Mouse (Mus musculus) heart, adult 18-20 months (tissue): Measurements from ENCODE around the gene Gtf2i. TPM values are rescaled to one million over a fixed set of nuclear protein-coding genes. Genes with fewer than 3 reads are reported as not detected.
"Not testable (repeated sequence)": the region's sequence is repeated elsewhere in the genome, so short reads cannot be mapped to it uniquely, and the experiment has no call there.

Source experiments
- DNase-seq, 2 experiments: peaks; one replicate each; pipeline ENCODE4 v3.0.0; 2021 to 2022; ENCODE audit warnings: mixed read lengths in 1 of 2
- long read RNA-seq, 2 experiments: library from polyadenylated mRNA; stranded (forward); transcript quantifications; one replicate each; pipeline ENCODE4 v2.0.0; 2021
- total RNA-seq, 2 experiments: library from RNA; stranded (reverse); gene quantifications; 2 replicates each; pipeline ENCODE4 v1.2.3; 2021

Gtf2i gene
- total RNA-seq, result 100 to 1,000 TPM; 188 to 197 TPM
- long read RNA-seq, experiment 1, full-length matches to known transcripts, result 10 of 147 reads
- long read RNA-seq, experiment 1, partial matches to known transcripts, result 64 of 147 reads
- long read RNA-seq, experiment 1, other reads (novel, unspliced or antisense), result 73 of 147 reads
- long read RNA-seq, experiment 2, full-length matches to known transcripts, result 8 of 85 reads
- long read RNA-seq, experiment 2, partial matches to known transcripts, result 41 of 85 reads
- long read RNA-seq, experiment 2, other reads (novel, unspliced or antisense), result 36 of 85 reads

DNA sequence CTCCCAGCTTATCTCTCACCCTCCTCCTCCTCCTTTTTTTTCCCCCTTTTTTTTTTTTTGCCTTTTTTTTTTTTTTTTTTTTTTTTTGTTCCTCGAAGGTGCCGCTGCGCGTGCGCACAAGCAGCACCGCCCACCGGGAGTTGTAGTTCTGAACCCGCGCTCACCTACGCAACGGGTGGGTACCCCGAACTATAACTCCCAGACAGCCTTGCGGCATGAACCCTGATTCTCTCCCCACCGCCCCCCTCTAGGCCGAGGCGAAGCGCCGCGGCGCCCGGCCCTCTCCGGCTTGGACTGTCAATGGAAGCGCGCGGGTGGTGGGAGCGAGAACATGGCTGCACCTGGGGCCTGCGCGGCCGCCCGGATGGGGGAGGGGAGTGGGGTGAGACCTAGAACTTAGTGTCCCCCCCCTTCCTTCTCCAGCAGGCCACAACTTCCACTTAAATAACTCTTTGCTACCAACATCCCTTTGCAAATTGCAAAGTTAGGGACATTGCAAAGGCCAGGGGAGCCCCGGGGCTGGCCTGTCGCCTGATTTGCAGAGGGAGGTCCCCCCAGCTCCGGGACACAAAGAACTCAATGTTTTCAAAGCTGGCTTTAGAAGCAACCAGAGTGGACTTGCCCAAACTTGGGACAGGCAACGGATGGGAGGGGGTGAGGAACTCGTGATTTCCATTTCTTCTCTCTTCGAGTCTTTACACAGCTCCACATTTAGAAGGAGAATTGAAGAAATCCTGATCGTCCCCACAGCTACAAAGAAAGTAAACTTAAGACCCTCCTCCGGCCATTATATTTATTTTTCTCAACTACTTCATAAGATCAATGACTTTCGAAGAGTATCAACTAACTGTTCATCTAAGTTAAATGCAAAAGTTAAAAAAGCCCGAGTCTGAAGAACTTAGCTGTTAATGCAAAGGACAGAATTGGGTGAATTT lies at the start of gene Gtf2i:
Gene Gtf2i (minus strand): TSS at position 73 of the 935 bp plus-strand sequence.
- peak; percentile 94 to 98 for DNase-seq

DNA sequence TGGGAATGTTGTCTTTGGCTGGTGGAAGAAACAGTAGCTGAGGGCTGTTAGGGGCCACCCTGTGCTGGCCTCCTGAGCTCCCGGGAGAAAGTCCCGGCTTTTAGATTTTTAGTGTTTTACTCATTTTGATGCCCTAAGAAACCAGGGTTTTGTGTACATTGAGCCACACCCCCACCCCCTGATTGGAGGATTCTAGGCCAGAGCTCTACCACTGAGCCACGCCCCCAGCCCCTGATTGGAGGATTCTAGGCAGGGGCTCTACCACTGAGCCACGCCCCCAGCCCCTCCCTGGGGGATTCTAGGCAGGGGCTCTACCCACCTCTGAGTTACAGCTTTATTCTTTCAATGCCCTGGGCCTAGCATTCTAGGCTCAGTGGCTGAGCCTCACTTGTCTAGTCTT lies 44.5 kb upstream of the Gtf2i start:
- no peak for DNase-seq

DNA sequence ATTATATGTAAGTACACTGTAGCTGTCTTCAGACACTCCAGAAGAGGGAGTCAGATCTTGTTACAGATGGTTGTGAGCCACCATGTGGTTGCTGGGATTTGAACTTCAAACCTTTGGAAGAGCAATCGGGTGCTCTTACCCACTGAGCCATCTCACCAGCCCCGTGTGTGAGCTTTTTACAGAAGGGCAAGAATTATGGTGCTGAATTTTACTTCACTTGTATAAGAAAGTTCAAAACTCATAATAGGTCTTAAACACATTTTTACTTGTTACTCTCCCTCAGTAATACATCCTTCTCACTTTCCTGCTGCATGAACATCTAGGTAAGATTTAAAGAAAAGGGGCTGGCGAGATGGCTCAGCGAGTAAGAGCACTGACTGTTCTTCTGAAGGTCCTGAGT lies 40.8 kb upstream of the Gtf2i start:
- not testable (repeated sequence) for DNase-seq

DNA sequence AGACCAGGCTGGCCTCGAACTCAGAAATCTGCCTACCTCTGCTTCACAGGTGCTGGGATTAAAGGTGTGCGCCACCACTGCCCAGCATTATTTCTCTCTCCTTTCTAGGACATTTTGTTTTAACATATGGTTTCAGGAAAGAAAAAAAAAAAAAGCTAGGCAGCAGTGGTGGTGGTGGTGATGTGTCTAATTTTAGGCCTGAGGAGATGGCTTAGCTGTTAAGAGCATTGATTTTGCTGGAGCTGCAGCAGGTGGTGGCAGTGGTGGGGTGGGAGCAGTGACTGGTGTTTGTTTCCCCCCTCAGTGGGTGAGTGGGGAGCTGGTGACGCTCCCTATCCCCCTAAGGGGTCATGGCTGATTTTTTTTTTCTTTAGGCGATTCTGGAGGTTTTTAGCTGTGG lies 38.6 kb upstream of the Gtf2i start:
- no peak for DNase-seq

DNA sequence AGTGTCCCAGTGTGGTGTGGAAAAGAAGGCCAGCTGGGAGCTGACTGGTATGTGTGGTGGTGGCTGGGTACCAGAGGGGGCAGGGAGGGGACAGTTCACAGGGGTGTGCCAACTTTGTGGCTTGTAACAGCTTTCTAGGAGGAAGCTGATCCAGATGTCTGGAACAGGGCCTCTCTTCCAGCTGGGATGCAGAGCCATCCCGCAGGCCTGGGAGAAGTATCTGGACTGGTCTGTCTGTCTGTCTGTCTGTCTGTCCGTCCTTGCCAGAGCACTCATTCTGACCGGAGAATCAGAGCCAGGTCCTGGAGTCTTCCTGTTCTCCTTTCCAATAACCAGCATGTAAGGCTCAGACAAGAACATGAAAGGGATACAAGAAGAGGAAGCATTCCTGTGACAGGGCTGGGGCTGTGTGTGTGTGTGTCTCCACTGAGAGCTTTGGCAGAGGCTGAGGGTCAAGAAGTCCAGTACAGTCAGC lies 38.0 kb upstream of the Gtf2i start:
- peak; percentile 39 to 46 for DNase-seq

DNA sequence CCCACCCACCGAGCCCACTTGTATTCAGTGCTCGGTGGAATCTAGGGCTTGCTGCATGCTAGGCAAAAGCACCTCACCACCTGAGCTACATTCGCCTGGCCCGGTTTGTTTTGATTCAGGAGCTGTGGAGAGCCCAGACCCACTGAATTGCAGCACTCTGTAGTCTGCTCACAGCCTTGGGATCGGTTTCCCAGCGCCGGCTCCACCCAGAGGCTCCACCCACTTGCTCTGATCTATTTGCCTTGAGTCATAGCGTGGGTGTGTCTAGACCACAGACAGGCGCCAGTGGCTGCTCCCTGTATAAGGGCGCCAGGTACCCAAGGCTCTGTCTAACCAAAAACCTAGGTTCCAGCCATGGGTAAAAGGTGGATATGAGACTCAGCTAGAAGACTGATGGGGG lies 36.1 kb upstream of the Gtf2i start:
- peak; percentile 61 to 74 for DNase-seq

DNA sequence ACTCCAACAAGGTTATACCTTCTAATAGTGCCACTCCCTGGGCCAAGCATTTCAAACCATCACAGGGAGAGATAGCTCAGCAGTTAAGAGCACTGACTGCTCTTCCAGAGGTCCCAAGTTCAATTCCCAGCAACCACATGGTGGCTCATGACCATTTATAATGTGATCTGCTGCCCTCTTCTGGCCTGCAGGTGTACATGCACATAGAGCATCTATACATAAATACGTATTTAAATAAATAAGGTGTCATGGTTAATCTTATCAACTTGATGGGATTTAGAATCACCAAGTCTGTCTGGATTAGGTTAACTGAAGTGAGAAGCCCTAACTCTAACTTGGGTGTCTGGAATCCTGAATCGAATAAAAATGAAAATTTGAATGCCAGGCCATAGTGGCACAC lies 32.5 kb upstream of the Gtf2i start:
- no peak for DNase-seq

DNA sequence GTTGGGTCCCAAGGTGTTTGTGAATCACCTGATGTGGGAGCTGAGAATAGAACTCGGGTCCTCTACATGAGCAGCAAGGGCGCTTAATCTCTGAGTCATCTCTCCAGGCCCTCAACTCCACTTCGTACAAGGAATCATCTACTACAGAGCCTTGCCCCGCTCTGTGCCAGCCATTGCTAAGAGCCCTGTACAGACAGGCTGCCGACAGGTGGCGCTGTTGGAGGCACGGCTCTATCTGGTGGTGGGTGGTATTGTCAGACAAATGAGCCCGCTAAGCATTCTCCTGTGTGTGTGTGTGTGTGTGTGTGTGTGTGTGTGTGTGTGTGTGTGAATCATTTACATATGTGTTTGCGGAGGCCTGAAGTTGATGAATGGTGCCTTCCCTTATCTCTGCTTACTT lies 30.9 kb upstream of the Gtf2i start:
- no peak for DNase-seq

DNA sequence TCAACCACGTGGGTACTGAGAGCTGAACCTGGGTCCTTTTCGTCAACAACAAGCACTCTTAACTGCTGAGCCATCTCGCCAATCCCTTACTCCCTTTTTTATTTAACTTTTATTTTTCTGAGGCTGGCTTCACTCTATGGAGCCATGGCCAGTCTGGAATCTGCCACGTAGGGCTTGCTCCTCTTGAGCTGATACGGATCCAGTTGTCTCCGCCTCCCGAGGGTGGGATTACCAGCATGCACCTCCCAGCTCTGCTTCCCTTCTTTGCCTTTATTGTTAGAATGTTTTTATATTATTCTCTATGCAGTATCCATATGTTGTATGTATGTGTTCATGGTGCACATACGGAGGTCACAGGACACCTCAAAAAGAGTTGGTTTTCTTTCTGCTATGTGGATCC lies 29.5 kb upstream of the Gtf2i start:
- DNase-seq, result no peak

DNA sequence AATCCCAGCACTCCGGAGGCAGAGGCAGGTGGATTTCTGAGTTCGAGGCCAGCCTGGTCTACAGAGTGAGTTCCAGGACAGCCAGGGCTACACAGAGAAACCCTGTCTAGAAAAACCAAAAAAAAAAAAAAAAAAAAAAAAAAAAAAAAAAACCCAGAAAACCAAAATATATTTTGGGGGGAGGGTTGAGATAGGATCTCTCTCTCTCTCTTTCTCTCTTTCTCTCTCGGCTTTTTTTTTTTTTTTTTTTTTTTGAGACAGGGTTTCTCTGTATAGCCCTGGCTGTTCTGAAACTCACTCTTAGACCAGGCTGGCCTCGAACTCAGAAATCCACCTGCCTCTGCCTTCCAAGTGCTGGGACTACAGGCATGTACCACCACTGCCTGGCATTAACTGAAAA lies 29.0 kb upstream of the Gtf2i start:
- not testable (repeated sequence) for DNase-seq

DNA sequence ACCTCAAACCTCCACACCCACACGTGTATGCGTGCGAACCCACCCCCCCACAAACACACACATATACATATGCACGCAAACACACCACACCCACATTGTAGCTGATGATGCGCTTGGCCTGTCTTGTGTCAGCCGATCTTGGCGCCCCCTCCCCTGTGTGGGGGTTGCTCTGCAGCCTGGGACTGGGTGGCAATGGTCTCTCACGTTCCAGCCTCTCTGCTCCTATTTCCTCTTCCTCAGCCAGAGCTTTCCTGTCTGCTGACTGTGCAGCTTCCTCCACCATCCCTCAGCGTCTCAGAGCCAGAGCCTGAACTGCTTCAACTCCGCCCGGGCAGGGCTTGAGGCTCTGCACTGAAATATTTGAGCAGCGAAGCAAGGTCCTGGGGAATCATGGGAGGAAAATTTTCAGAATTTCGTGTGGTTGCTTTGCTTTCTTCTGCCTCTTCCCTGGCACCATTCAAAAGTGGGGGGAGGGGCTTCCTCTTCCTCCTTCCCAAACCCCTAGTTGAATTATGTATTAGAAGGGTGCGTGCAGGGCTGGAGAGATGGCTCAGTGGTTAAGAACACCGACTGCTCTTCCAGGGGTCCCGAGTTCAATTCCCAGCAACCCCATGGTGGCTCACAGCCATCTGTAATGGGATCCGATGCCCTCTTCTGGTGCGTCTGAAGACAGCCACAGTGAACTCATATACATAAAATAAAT lies 28.1 kb upstream of the Gtf2i start:
- peak; percentile 26 to 55 for DNase-seq

DNA sequence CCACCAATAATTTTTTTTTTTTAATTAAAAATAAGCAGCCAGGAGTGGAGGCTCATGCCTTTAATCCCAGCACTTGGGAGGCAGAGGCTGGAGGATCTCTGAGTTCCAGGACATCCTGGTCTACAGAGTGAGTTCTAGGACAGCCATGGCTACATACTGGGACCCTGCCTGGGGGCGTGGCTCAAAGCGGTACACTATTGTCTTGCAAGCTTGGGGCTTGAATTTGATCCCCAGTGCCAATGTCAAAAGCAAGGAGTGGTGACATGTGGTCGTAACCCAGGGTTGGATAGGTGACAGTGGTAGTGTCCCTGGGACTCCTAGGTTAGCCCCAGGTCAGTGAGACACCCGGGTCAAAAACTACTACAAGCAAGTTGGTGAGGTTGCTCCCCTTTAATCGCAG lies 27.2 kb upstream of the Gtf2i start:
- DNase-seq, result no peak

DNA sequence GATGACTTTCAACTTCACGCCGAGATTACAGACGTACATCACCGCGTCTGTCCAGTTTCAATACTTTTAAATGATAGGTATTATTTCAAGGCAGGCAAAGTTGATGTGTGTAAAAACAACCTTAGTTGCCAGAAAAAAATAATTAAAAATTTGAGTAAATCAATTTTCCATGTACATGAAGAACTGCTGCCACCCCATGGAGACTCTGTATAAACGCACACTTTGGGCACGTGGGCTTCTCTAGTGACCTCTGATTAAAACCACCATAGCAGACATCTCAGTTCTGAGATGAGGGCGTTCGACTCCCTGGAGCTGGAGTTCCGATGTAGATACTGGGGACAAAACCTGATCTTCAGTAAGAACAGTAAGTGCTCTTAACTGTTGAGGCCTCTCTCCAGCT lies 26.8 kb upstream of the Gtf2i start:
- peak in 1 of 2 experiments; percentile 21 for DNase-seq

DNA sequence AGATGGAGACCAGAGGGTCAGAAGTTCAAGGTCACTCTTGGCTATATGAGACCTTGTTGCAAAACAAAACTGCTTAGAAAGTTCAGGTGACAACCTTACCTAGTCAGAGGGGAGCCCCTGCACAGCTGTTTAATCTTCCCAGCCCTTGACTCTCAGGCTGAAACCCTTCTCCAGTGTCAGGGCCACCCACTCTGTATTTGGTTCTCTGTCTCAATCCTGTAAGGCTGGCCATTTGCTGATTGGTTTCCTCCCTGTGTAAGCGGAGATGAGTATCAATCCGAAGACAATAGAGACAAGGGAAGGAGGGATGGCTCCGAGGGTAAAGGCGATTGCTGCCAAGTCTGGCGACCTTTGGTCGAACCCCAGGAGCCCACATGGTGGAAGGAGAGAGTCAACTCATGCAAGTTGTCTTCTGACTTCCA lies 25.6 kb upstream of the Gtf2i start:
- no peak for DNase-seq

DNA sequence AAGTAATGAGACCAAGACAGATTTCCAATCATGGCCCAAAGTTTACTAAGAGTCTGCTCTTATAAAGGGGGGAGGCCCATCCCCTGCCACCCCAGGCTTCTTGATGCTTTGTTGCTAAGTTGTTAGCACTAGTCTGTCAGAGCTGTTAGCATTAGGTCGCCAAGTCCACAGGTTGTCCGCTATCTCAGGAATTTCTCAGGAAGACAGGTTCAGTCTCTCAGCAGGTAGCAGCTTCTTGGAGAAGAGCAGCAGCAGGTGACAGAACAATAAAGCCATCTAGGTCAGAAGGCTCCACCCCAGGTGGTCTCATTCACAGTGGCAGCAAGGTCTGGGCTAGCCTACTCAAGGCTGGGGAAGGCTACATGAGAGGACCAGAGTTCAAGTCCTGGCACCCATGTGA lies 22.5 kb upstream of the Gtf2i start:
- not testable (repeated sequence) for DNase-seq

DNA sequence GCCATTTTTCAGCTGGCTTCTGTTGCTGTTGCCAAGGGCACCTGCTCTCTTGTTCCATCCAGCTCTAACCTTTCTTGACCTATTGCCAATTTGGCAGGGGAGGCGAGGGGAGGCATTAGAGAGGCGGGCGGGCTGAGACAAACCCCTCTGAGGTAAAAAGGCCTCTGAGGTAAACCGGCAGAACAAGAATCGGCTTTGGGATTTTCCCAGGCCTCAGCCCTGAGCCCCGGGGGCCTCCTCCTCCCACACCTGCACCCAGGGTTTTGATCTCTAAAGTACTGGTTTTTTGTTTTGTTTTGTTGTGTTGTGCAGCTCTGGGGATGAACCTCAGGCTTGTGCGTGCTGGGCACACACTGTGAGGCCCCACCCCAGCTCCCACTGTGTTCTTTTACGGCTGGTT lies 18.2 kb upstream of the Gtf2i start:
- DNase-seq, result no peak

DNA sequence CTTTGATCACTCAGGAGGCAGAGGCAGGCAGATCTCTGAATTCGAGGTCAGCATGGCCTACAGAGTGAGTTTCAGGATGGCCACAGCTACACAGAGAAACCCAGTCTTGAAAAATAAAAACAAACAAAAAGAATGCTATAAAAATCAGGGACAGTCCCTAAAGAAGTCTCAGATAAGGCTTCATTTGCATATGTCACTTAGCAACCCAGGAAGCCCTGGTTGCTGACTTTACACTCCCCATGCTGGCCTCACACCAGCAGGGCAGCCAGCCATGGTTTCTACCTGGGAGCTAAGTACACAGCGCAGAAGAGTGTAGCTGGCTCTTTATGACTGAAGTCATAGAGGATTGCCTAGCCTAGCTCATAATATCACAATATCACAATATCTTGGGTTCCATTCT lies 15.5 kb upstream of the Gtf2i start:
- DNase-seq, result no peak

DNA sequence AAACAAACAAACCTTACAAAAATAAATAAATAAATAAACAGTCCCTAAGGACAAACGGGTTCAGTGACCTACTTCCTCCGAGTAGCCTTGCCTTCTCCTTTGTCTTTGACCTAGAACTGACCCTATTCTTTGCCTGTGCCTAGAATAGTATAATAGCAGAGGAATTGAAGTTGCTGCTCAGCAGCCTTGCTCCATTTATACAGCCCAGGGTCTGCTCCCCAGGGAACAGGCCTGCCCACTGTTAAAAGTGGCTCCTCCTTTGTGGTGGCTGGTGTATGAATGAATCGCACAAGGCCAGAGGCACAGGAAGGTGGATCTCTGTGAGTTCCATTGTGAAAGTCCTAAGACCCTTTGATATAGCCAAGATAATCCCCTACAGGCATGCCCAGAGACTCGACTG lies 14.8 kb upstream of the Gtf2i start:
- no peak for DNase-seq

DNA sequence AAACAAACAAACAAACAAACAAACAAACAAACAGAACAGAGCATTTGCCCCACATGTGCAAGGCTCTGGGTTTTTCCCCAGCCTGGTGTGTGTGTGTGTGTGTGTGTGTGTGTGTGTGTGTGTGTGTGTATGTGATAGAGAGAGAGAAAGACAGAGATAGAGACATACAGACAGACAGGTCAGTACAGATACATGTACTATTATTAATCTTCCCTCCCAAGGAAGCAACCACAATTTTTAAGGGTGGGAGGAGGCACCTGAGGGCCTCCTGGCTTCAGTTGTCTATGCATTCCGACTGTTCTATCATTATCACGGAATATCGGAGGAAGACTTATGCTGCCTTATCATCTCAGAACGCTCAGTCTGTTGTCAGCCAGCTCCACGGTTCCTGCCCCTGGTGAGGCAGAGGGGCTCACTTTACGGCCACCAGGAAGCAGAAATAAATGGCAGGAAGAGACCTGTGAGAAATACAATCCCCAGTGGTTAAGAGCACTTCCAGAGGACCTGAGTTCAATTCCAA lies 14.0 kb upstream of the Gtf2i start:
- DNase-seq, result no peak

DNA sequence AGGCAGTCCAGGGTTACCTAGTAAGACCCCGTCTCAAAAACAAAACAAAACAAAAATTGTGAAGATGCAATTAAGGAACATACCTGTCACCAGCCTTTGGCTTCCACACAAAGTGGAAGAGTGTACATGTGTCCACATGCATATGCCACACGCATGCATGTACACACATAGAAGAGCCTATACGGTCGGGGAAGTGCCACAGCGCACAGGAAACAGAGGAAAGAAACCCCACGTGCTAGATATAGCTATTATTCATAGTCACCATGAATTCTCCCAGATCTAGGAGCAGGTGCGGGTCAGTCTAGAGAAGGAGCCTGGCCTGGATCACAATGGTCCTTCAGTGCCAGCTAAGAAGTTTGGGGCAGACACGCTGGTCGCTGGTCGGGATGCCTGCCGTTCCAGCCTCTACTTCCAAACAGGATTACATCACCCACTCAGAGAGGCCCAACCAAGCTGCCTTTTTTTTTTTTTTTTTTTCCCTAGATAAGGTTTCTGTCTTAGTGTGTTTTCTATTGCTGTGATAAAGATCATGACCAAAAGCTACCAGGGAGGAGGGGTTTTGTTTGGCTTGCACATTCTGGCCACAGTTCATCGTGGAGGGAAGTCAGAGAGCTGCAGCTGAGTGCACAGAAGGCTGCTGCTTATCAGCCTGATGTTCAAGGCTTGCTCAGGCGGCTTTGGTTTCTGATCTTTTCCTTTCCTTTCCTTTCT lies 11.5 kb upstream of the Gtf2i start:
- DNase-seq, result no peak

DNA sequence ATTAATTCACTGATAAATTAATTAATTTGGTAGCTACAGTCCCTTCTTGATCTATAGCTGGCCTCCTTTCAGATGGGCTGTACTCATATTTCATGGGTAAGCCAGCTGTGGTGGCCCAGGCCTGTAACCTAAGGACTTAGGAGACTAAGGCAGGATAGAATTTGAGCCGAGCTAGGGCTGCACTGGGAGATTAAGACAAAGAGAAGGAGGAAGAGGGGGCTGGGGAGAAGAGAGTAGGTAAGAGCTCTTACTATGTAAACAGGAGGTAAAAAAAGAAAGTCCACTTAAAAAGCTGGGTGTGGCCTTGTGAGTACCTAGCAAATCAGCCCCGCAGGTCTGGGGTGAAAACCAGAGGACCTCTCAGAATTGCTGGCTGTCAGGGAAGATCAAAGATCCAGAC lies 9.3 kb upstream of the Gtf2i start:
- DNase-seq, result no peak

DNA sequence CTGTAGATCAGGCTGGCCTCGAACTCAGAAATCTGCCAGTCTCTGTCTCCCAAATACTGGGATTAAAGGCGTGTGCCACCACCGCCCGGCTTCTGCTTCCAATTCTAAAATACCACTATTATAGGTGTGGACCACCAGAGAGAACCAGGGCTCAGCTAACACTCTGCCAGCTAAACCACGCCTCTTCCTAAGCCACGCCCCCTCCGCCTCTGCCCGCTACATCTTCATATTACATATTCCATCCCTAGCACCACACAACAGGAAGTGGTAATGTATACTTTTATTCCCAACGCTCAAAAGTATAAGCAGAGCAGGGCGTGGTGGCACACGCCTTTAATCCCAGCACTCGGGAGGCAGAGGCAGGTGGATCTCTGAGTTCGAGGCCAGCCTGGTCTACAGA lies 8.8 kb upstream of the Gtf2i start:
- no peak for DNase-seq
